Mouse (Mus musculus) kidney, postnatal 14 days (tissue): ENCODE data around the gene CK137956.

Experiments
- DNase-seq: peaks from one replicate; pipeline ENCODE4 v3.0.0; 2022; ENCODE audit warnings: mixed read lengths

Gene CK137956

DNA sequence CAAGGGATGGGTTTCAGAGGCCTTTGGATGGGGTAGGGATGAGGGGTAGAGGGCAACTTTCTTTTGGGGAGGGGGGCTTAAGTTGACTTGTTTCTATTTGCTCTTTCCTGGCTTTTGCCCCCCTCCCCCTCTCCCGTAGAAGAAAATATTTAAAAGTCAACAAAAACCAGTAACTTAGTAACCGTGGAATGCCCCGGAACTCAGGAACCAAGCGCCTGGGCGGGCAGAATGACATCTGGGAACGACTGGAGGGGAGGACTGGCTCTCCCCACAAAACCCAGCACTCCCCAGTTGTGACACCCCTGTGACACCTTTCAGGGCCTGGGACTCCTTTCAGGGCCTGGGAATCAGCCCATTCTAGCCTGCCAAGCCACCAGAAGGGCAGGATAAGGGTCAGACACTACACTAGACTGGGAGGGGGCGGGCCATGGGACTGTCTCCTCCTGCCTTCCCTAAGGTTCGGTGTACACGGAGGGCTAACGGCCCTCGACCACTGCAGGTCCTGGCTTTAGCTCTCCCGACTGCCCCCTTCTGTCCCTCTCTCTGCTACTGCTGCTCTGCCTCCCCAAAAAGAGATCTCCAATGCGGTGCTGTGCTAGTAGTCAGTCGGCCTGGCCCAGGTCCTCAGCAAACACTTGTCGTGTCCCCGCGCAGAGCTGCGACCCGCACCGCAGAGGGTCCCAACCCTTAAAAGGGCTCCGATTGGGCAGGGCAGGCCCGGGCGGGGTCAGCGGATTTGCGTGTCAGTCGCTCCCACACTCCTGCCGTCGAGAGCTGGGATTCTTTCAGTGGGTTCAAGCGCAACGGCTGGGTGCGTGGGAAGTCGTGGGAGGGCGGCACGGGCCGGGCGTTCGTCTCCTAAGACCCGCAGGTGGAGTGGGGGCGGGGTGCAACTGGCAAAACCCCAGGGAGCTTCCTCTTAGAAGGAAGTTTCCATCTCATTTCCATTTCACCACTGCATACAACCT lies at the start of gene CK137956:
Gene CK137956 (minus strand): TSS at position 51 of the 968 bp plus-strand sequence.
- DNase-seq: no peak

DNA sequence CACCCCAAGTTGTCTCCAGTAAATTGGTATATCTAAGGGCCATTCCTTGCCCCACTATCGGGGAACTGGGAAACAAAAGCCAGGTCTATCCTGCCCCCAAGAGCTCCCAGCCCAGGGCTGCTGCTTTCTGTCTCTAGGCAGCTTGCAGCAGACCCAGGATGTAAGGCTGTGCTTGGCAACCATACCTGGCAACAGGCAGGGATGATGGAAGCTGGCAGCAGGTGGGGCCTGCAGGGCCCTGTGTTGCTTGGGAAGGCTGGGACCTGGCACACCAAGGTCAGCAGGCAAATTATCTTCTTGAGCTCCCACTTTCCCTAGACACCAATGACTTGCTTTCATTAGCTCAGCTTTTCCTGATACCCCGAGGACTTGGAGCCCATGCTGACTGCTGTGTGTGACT lies 48.7 kb upstream of the CK137956 start:
- DNase-seq: no peak

DNA sequence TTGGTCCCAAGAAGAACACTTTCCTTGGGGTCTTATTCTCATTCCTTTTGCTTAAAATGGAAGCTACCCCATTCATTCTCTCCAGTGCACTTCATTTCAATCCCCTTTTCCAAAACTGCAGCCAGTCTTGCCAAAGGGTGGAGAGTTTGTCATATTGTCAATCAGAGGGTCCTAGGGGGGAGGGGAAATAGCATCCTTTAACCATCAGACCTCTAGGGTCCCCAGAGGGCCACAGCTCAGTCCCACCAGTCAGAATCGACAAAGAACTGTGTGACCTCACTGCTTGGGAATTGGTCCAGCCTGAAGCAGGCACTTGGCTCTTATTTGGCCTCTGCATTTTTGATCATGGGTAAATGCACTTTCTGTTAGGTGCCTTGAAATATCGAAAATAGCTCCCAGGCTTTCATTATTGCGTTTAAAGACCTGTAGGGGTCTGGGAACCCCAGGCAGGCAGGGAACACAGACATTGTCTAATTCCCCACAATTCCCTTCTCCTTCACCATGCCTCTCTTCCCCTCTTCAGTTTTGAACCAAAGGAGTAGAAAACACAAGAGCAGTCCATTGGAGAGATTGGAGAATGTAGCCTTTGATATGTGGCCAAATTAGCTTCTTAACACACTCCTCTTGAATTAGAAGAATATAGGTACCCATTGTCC lies 34.2 kb upstream of the CK137956 start:
- DNase-seq: no peak

DNA sequence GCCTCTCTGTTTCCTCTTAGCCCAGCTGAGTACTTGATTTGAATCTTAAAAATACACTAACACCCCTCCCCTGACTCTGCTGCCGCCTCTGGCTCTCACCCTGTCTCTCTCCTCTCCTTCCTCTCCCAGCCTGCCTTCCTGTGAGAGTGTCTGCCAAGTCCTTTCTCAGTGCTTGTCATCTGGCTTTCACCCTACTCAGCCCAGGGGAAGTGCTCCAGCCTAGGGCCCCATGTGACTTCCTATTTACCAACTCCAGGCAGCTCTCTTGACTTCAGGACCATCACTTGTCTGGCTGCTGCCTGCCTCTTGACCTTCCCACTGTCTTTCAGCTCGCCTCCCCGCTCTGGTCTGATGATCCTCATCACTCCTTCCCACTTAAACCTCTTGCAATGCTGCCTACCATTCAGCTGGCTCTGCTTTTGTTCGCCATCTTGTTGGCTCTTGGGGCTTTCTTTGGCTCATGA lies 31.9 kb upstream of the CK137956 start:
- no peak for DNase-seq

DNA sequence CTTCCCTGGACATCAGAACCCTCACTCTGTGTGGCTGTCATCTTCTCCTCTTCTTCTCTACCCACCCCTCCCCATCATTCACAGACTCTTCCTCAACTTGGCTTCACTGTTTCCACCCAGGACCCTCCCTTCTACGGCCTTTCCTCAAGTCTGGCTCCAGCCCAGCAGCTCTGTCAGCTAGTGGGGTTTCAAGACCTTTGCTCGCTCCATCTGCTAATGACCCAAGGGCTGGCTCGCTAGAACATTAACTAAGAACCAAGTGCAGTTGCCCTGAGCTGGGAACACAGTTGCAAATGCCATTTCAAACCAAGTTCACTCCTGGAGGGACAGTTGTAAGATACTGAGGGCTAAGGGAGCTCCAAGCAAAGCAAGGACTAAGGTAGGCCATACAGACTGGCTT lies 28.5 kb upstream of the CK137956 start:
- peak; percentile 16 for DNase-seq

DNA sequence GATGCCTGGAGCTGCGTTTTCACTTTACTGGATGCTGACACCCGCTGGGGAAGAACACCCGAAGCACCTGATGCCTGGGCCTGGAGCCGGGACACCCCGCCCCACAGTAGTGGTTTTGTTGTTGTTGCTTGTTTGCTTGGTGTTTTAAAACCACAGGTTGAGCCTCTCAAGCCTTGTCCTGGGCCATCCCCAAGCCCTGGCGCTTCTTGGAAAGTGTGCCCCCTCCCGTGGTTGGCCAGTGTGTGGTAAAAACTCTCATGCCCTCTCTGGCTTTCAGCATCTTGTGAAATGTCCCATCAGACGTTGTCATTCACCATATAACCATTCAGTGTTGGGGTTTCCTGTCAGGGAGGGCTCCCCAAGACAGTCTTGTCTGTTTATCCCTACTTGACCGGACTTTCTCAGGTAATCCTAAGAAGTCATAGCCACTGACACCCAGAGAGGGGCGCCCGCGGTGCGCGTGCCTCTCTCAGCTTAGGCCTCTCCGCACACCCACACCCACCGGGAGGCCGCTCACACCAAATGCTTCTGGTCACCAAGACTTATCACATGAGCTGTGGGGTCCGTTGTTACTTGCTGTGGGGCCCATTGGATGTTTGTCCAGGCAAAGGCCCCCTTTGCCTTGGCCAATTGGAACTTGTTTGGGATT lies 18.7 kb upstream of the CK137956 start:
- DNase-seq: no peak

DNA sequence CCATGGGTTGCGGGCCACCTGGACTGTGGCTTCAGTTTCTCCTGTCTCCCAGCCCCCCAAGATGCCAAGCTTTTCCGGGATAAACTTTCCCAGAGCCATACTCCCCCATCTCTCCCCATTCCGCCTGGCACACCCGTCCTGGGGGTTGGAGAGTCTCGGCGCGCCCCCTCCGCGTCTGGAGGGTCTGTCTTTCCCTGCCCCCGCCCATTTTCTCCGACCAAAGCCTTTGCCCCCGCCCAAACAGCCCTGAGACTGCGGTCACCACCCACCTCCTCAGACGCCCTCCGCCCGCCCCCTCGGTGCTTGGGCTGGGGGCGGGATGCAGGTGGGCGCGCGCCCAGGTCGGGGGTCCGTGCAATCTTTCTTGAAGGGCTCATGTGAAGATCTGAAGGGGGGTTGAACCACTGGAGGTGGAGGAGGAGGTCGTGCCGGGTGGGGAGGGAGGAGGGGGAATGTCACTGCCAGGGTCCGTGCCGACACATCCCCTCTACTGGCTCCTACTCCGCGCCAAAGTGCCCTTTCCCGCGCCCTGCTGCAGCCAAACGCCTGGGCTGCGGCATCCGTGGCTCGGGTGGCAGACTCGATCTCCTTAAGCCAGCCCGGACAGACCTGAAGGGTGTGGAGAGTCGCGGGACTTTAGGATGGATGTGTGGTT lies 17.9 kb upstream of the CK137956 start:
- DNase-seq: no peak

DNA sequence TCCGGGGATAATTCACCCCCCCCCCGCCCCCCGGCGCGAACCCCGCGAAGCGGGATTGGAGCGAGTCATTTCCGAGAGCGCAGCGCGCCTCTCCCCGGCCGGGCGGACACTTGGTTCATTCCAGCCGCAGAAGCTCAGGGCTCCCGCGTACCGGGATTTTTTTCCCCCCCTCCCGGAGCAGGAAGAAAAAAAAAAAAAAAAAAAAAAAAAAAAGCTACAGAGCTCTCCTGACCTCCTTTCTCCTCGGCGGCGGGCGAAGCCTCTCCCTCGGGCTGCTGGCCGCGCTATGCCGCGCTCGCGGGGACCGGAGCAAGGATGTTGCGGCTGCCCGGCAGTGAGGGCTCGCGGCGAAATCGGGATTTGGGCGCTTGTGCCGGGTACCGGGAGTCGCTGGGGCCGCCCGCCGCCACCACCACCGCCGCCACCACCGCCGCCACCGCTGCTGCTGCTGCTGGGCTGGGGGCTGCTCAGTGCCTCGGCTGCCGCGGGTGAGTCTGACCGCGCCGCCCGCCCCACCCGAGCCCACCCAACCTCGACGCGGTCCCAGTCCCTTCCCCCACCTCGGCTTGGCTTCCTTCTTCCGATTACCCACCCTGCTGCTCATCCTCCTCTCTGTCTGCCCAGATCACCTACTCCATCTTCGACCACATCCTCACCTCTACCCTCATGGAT lies 17.2 kb upstream of the CK137956 start, which contains the start of gene Csmd2:
Gene Csmd2 (plus strand): TSS at position 74 of the 672 bp plus-strand sequence.
- no peak for DNase-seq

DNA sequence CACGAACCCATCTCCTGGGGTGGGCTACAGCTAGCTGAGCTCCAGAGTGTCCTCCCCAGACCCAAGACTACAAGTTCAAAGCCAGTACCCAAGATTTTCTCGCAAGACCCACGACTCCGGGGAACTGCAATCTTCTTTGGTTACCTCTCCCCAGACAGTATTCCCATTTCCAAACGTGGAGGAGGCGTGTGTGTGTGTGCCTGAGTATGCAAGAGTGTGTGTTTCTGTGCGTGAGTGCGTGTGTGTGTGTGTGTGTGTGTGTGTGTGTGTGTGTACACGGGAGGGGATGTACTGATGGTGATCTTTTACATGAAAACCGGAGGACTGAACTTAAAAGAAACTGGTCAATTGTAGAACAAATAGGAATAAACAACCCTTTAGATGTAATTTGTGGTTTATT lies 16.5 kb upstream of the CK137956 start:
- no peak for DNase-seq

DNA sequence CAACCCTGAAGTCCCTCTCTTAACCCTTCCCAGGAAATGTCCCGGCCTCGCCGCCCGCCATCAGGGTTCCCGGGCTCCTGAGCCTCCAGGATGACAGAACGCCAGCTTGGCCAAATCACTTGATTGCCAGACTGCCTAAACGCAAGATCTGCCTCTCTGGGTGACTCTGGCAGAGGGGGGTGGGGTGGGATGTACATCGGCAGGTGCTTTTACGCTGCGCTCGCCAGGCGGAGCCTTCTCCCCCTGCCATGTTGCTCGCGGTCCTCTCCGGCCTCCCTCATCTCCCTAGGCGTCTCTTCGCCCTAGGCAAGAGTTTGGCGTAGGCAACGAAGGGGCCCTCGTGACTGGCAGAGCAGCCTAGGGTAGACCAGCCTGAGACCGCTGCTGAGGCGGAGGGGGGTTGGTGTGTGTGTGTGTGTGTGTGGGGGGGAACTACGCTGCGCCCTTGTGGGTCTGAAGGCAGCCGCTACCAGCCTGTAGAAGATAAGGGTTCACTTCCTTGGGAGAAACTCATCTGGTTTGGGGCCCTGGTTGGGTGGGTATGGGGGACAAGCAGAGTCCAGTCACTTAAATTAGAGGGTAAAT lies 15.8 kb upstream of the CK137956 start:
- no peak for DNase-seq

DNA sequence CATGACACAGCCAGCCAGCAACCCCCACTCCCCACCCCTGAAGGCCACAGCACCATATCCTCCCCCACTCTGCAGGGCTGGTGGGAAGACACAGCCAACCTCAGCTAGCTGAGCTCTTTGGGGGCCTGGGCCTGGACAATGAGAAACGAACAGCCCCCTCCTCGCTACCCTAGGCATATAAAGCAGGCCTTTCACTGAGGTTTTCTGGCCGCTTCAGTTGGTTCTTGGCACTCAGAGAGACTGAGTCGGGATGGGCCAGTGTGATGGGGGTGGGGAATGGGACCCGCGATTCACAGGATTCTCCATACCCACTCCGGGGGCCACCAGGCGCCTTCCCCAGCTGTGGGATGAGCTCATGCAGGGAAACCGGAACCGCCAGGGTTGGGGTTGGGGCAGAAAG lies 15.1 kb upstream of the CK137956 start:
- DNase-seq: no peak

DNA sequence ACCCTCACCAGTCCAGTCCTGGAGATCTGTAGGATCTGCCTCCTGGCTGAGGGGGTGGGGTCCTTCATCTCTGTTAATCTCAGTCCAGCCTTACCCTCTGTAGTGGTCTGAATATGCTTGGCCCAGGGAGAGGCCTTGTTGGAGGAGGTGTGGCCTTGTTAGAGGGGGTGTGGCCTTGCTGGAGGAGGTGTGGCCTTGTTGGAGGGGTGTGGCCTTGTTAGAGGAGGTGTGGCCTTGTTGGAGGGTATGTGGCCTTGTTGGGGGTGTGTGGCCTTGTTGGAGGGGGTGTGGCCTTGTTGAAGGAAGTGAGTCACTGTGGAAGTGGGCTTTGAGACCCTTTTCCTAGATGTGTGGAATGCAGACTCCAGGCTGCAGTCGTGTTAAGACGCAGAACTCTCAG lies 13.7 kb upstream of the CK137956 start:
- no peak for DNase-seq

DNA sequence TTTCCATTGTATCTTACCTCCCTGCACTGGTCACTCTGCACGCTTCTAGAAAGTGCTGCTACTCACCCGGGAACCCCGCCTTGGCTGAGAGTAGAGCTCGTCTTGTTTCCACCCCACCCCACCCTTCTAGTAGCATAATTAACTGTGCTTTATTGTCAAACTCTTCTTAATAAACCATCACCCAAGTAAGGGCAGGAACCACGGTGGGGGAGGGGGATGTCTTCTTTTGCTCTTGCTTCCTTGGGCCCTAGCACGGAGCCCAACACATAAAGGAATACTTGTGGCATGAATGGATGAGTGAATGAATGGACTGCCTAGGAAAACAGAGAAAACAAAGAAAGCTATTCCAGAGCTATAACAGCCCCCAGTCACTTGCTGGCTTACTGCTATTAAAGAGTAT lies 10.4 kb upstream of the CK137956 start:
- no peak for DNase-seq

DNA sequence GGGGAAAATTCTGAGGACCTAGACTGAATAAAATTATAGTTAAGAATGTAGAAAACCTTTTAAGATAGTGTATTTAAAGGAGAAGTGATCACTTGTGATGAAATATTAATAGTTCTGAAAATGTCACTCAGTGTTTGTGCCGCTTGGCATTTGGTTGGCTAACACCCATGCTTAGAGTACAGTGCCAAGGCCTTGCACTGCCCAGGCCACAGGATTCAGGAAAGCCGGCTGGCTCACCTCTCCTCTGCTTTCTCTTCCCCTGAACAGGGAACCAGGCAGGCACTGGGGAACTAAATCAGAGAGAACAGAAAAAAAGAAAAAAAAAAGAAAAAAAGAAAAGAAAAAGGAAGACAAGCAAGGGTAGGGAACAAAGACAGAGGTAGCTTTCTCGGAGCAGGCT lies 2.2 kb upstream of the CK137956 start:
- no peak for DNase-seq

DNA sequence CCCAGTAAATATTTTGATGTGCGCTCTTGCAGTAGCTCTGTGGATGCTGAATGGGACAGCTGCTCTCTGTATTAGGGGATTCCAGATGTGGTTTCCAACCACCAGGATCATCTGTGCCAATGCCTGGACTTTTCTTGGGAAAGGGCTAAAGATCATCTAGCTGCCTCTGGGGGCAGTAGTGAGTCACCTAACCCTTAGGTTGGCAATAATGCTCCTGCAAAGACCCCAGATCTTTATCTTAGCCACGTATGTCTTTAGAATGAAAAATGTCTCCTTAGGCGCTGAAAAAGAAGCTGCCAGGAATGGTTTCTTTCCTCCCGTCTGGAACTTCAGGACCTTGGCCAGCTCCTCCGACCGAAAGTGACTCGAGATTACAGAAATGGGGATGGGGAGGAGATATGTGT lies 731 bp downstream of the CK137956 start:
- DNase-seq: peak; percentile 27

DNA sequence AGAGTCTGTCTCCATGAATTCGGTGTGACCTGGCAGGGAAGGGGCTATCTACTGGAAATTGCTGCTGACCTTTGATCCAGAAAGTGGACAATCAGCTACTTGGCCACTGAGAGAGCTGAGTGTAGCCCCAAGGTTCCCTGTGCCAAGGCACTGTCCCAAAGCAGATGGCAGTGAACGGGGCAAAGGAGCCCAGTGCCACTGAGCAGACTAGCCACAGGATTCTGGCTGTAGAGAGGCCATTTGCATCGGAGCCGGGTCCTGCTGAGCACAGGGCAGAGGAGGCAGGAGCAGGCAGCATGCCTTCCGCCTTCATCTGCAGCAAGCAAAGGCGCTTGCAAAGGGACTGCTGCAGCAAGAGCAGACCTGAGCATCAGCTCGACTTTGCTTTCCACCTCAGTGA lies 1.6 kb downstream of the CK137956 start:
- no peak for DNase-seq

DNA sequence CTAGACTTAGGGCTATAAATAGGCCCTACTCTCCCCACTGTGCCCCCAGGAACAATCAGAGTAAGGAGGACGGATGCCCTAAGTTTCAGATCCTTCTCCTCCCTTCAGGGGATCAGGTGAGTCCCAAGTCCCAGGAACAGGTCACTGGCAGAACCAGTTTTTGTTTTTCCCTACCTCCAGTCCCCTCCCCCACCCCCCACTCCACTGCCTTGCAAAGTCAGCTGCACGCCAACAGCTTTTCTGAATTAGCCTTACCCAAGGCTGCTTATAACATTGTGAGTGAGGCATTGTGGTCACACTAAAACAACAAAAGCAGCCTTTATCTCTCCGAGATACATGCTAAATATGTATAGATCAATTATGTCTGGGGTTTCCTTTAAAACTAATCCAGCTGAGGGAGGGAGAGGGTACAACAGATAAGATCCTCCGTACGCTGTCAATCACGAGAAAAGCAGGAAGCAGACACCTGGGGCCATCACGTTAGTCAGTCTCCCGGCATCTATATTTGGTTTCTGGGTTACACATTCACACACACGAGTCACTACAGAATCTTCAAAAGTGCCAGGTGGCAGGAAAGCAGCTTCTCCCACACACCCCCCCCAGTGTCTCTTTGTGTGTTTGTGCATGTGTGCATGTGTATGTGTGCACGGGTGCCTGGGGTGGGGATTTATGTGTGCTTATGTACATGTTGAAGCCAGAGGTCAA lies 17.6 kb downstream of the CK137956 start:
- DNase-seq: no peak

DNA sequence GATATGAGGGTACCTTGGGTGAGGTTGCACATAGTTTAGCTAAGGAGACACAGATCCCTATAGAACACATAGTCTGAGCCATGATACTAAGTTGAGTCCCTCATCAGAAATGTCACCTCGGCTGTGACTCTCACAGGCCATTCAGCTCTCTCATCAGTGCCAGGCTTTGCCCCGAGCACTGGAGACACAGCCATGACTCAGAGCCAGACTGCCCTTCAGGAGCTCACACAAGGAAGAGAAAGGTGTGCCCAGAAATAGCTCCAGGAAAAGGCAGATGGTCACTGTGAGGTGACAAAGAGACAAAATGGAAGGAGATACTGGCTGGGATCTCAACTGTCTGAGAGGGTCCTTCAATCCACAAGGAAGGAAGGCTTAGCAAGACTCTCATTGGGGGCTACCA lies 23.1 kb downstream of the CK137956 start:
- DNase-seq: no peak

DNA sequence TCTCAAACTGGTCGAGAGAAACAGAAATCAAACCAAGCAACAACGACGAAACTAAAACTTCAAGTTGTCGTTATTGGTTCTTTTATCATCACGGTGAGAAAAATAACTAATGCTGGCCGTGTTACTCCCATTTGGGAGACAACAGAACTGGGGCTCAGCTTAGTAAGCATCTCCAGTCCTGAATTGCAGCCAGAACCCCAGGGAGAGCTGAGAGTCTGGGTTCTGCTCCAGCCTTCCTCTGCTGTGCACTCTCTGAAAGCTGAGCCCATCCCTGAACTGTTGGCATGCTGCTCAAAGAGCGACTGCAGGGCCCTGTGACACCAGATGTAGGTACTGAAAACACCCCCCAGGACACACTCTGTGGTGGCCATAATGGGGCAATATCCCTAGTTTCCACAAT lies 33.3 kb downstream of the CK137956 start:
- no peak for DNase-seq

DNA sequence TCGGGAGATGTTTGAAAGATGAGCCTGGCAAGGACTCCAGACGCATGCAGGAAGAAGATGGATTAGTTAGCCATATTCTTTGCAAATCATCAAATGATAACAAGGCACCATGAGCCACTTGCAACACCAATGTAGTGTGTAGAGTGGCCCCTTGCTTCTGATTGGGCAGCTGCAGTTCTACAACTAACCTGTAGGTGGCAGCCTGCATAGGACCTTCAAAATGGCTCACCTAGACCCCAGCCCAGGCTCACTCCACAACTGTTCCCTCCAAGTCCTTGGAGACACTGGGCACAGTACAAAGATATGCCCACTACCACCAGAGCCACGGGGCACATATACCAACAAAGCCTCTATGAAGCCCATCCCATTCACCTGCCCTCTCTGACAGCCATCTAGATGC lies 35.4 kb downstream of the CK137956 start:
- peak; percentile 5 for DNase-seq

DNA sequence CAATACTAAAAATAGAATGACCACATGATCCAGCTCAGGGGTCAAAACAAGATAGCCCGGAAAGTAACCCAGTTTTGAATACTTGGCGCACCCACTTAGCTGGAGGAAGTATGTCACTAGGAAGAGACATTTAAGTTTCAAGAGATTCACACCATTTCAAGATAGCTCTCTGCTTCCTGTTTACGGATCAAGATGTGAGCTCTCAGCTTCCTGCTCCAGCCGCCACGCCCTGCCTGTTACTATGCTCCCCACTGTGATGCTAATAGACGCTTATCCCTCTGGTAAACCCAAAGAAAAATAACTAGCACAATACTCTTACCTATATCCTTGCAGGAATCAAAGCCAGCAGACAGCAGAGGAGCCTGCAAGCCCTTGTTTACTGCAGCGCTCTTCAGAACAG lies 57.2 kb downstream of the CK137956 start:
- DNase-seq: no peak
